Mouse (Mus musculus) liver, postnatal 0 days (tissue): ENCODE results near the gene Prss27. TPM values are rescaled to one million over a fixed set of nuclear protein-coding genes. Genes with fewer than 3 reads are reported as not detected.
"Not testable (repeated sequence)": the region's sequence is repeated elsewhere in the genome, so short reads cannot be mapped to it uniquely, and the experiment has no call there.

ENCODE experiments used
- ATAC-seq: fragments of 200-750 bp; cut with Nextera tagmentation; 2 replicates; pipeline ENCODE4 v1.8.0; 2017; ENCODE audit warnings: mild to moderate bottlenecking, moderate library complexity
- DNase-seq: peaks from one replicate; pipeline ENCODE4 v3.0.0-alpha.2; 2016
- H3K27ac ChIP-seq: fragments of 300-500 bp; sonication (generic); 2 replicates; pipeline ENCODE4 v1.5.1; 2014; ENCODE audit warnings: antibody characterized with exemption, moderate library complexity, mild to moderate bottlenecking, low read depth
- H3K27me3 ChIP-seq: fragments of 300-500 bp; sonication (generic); 2 replicates; pipeline ENCODE4 v1.6.1; 2014; ENCODE audit warnings: low read length, control low read depth, mixed read lengths; ENCODE audit not compliant: insufficient read depth
- H3K36me3 ChIP-seq: fragments of 300-500 bp; sonication (generic); replicated peaks from 2 replicates; pipeline ENCODE4 v1.6.1; 2014; ENCODE audit warnings: mild to moderate bottlenecking, control low read depth, low read length, moderate library complexity, mixed read lengths; ENCODE audit not compliant: insufficient read depth
- H3K4me1 ChIP-seq: fragments of 300-500 bp; sonication (generic); 2 replicates; pipeline ENCODE4 v1.6.1; 2014; ENCODE audit warnings: antibody characterized with exemption, mild to moderate bottlenecking, control low read depth; ENCODE audit not compliant: insufficient read depth
- H3K4me2 ChIP-seq: fragments of 300-500 bp; sonication (generic); 2 replicates; pipeline ENCODE4 v1.6.1; 2014; ENCODE audit warnings: low read depth, mild to moderate bottlenecking, low read length, moderate library complexity, mixed read lengths
- H3K4me3 ChIP-seq: fragments of 300-500 bp; sonication (generic); 2 replicates; pipeline ENCODE4 v1.5.1; 2014; ENCODE audit warnings: low read depth, low read length
- H3K9ac ChIP-seq: fragments of 300-500 bp; sonication (generic); replicated peaks from 2 replicates; pipeline ENCODE4 v1.6.1; 2014; ENCODE audit warnings: mild to moderate bottlenecking, moderate library complexity
- H3K9me3 ChIP-seq: fragments of 300-500 bp; sonication (generic); 2 replicates; pipeline ENCODE4 v1.6.1; 2016; ENCODE audit warnings: mild to moderate bottlenecking, control low read depth, low read length, mixed read lengths
- CTCF ChIP-seq: sonication (generic); IDR thresholded peaks from 2 replicates; pipeline ENCODE4 v1.5.1; 2016; ENCODE audit warnings: antibody characterized with exemption, low read depth
- EP300 ChIP-seq: IDR thresholded peaks from 2 replicates; pipeline ENCODE4 v1.6.1; 2016; ENCODE audit warnings: antibody characterized with exemption, low read depth, mild to moderate bottlenecking
- WGBS: fragments of 180-500 bp; shearing (Covaris S2); extraction: QIAGEN DNeasy Blood & Tissue Kit; methylation state at CpG from one replicate; pipeline ENCODE4 v1.1.7; 2014; ENCODE audit not compliant: insufficient replicate concordance; 5-methylcytosine and 5-hydroxymethylcytosine counted together
- microRNA-seq: library from miRNA; unstranded; fragments of <30 nt; microRNA quantifications from one replicate; pipeline ENCODE4, GENCODE M21; 2016
- polyA plus RNA-seq: library from polyadenylated mRNA; unstranded; fragments of >200 nt; fragmentation: Nextera tagmentation; extraction: Ambion mirVana; gene quantifications from 2 replicates; pipeline ENCODE4 v1.2.1, GENCODE M21; 2015

The Prss27 gene
- polyA plus RNA-seq, 1 experiment from 2014 or later = not detected

GRCm38 (mm10) chr17:24084593-24084992, 46.6 kb downstream of the Prss27 start:
- DNase-seq (no peak), ATAC-seq (no peak)
- Histone ChIP-seq H3K4me3 (no peak overlapping the region), H3K36me3 (peaks cover 57% of the 10 kb centered on the region), H3K4me2 (no peak overlapping the region), H3K9me3 (no peaks in the 10 kb centered on the region), H3K27ac (no peak overlapping the region), H3K4me1 (peaks cover under 1% of the 10 kb centered on the region), H3K27me3 (no peaks in the 10 kb centered on the region), H3K9ac (no peak overlapping the region)
- TF ChIP-seq EP300 (no peak), CTCF (no peak)
- 53% methylated on average over 1 of the region's 1 CpGs for WGBS

GRCm38 (mm10) chr17:24086399-24086798, 48.5 kb downstream of the Prss27 start:
- H3K4me1 ChIP-seq = not testable (repeated sequence)

GRCm38 (mm10) chr17:24090575-24090974, 52.6 kb downstream of the Prss27 start:
- peaks cover 66% of the 10 kb centered on the region for H3K36me3 ChIP-seq
- no peaks in the 10 kb centered on the region for H3K9me3 ChIP-seq
- H3K27me3 ChIP-seq = no peaks in the 10 kb centered on the region
- DNase-seq (no peak), ATAC-seq (no peak)
- H3K4me1 ChIP-seq = peaks cover 5% of the 10 kb centered on the region
- TF ChIP-seq CTCF = no peak
- TF ChIP-seq EP300 = no peak
- H3K9ac ChIP-seq = no peak overlapping the region
- WGBS = 78% methylated on average over 1 of the region's 1 CpGs
- H3K27ac ChIP-seq = no peak overlapping the region
- H3K4me2 ChIP-seq = no peak overlapping the region
- H3K4me3 ChIP-seq = no peak overlapping the region

More at GRCm38 (mm10) chr17:24086399-24086798, 48.5 kb downstream of the Prss27 start:
- WGBS = 91% methylated on average over 4 of the region's 4 CpGs
- H3K36me3 ChIP-seq = peaks cover 57% of the 10 kb centered on the region
- not testable (repeated sequence) for H3K27ac ChIP-seq, H3K9me3 ChIP-seq, DNase-seq, H3K4me2 ChIP-seq, ATAC-seq, H3K27me3 ChIP-seq, H3K9ac ChIP-seq, H3K4me3 ChIP-seq

Small RNA genes within 50 kb of the gene (microRNA-seq; reads per million reads assigned to microRNA genes)
- gene Gm27700 = not detected

Other genes starting within 250 kb of the Prss27 start
- 132 and 137 TPM in 2 replicates for gene Srrm2, start 247.6 kb upstream of the Prss27 start, polyA plus RNA-seq
- gene Elob, start 209.0 kb upstream of the Prss27 start, polyA plus RNA-seq = 458 and 460 TPM in 2 replicates
- gene Prss33, start 202.1 kb upstream of the Prss27 start, polyA plus RNA-seq = not detected in 2 replicates
- not detected in 2 replicates for gene Prss32, start 194.3 kb upstream of the Prss27 start, polyA plus RNA-seq
- gene Prss41, start 194.0 kb upstream of the Prss27 start, polyA plus RNA-seq = 0.06 and 0.25 TPM in 2 replicates
- gene Prss21, start 170.1 kb upstream of the Prss27 start, polyA plus RNA-seq = not detected in 2 replicates
- not detected in 2 replicates for gene Dcpp1, start 157.3 kb upstream of the Prss27 start, polyA plus RNA-seq
- not detected in 2 replicates for gene Dcpp2, start 157.3 kb upstream of the Prss27 start, polyA plus RNA-seq
- not detected in 2 replicates for gene Dcpp3, start 120.7 kb upstream of the Prss27 start, polyA plus RNA-seq
- not detected in 2 replicates for gene Sbp, start 96.5 kb upstream of the Prss27 start, polyA plus RNA-seq
- not detected in 2 replicates for gene Sbpl, start 82.9 kb upstream of the Prss27 start, polyA plus RNA-seq
- gene Prss30, start 57.6 kb upstream of the Prss27 start, polyA plus RNA-seq = 0.09 and 0.14 TPM in 2 replicates
- not detected in 2 replicates for gene Prss22, start 40.0 kb upstream of the Prss27 start, polyA plus RNA-seq
- 6.8 and 7.7 TPM in 2 replicates for gene Kctd5, start 35.3 kb downstream of the Prss27 start, polyA plus RNA-seq
- 19.3 and 20.5 TPM in 2 replicates for gene Pdpk1, start 112.8 kb downstream of the Prss27 start, polyA plus RNA-seq
- gene Amdhd2, start 125.6 kb downstream of the Prss27 start, polyA plus RNA-seq = 18.5 and 20.0 TPM in 2 replicates
- 422 and 445 TPM in 2 replicates for gene Atp6v0c, start 131.6 kb downstream of the Prss27 start, polyA plus RNA-seq
- 2.0 and 4.2 TPM in 2 replicates for gene Tbc1d24, start 167.4 kb downstream of the Prss27 start, polyA plus RNA-seq
- gene Ntn3, start 171.4 kb downstream of the Prss27 start, polyA plus RNA-seq = 0.37 and 0.45 TPM in 2 replicates
- 6.7 and 7.4 TPM in 2 replicates for gene Tedc2, start 182.7 kb downstream of the Prss27 start, polyA plus RNA-seq
- gene Ccnf, start 213.3 kb downstream of the Prss27 start, polyA plus RNA-seq = 26.2 and 29.6 TPM in 2 replicates